Mouse (Mus musculus) layer of hippocampus, postnatal 10 days (tissue): ENCODE results near the gene Dguok. TPM values are rescaled to one million over a fixed set of nuclear protein-coding genes. Genes with fewer than 3 reads are reported as not detected.

Source experiments
- DNase-seq, 2 experiments: peaks; one replicate each; pipeline ENCODE4 v3.0.0; 2021; ENCODE audit warnings: low spot score in 2 of 2
- total RNA-seq, 2 experiments: library from RNA; stranded (reverse); gene quantifications; 2 replicates each; pipeline ENCODE4 v1.2.3; 2021

The Dguok gene
- total RNA-seq, 2 experiments from 2014 or later: 29.5 to 29.7 TPM

- no peak for DNase-seq
Measured at GRCm38 (mm10) chr6:83435174-83435573, 71.6 kb downstream of the Dguok start.

DNA sequence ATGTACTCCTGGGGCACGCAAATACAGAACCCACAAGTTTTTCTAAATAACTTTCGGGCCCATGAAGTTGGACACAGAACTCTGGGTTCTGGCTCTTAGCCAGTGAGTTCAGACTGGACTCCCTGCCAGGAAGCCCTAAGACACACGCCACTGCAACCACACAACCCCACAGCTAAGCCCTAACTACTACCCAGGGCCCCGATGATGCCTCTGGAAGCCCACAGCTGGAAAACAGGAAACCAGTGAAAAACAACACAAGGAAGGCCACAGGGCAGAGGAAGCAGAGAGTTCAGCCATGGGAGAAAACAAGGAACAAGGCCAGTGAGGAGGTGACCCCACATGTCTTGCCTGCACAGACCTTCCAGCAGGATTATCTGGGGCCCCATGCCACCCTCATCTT is 73.2 kb downstream of the Dguok start:
- no peak for DNase-seq

GRCm38 (mm10) chr6:83432966-83433365 is 73.8 kb downstream of the Dguok start:
- DNase-seq: no peak

Other genes starting within 250 kb of the Dguok start
- gene Mthfd2, start 181.1 kb downstream of the Dguok start, total RNA-seq: 10 to 100 TPM; 10.3 to 11.3 TPM
- gene Mob1a, start 181.0 kb downstream of the Dguok start, total RNA-seq: 10 to 100 TPM; 24.2 to 25.0 TPM
- 10 to 100 TPM; 35.5 to 36.3 TPM for gene Bola3, start 157.8 kb downstream of the Dguok start, total RNA-seq
- 100 to 1,000 TPM; 102 TPM for gene Tet3, start 47.9 kb downstream of the Dguok start, total RNA-seq
- under 1 TPM; 0.55 to 0.98 TPM for gene Actg2, start 29.3 kb upstream of the Dguok start, total RNA-seq
- 10 to 100 TPM; 38.7 to 39.0 TPM for gene Stambp, start 65.8 kb upstream of the Dguok start, total RNA-seq
- gene Clec4f, start 149.2 kb upstream of the Dguok start, total RNA-seq: not detected
- not detected for gene Cd207, start 170.9 kb upstream of the Dguok start, total RNA-seq
- not detected for gene Vax2, start 204.3 kb upstream of the Dguok start, total RNA-seq
- gene Atp6v1b1, start 236.0 kb upstream of the Dguok start, total RNA-seq: under 1 TPM; 0.21 to 0.56 TPM